Mouse (Mus musculus) cortical plate, adult 2 months (tissue): ENCODE measurements around the gene Ppm1b.

Source experiments
- CTCF ChIP-seq: fragments of 200-500 bp; IDR thresholded peaks from 2 replicates; pipeline ENCODE4 v1.5.1; 2011; ENCODE audit warnings: mild to moderate bottlenecking, control low read depth, low read length; ENCODE audit not compliant: insufficient read depth; ENCODE audit errors: extremely low read depth
- POLR2A ChIP-seq: fragments of 200-500 bp; IDR thresholded peaks from 2 replicates; pipeline ENCODE4 v1.6.1; 2011; ENCODE audit warnings: mild to moderate bottlenecking, low read length, control low read depth; ENCODE audit not compliant: insufficient read depth; ENCODE audit errors: extremely low read depth

DNA sequence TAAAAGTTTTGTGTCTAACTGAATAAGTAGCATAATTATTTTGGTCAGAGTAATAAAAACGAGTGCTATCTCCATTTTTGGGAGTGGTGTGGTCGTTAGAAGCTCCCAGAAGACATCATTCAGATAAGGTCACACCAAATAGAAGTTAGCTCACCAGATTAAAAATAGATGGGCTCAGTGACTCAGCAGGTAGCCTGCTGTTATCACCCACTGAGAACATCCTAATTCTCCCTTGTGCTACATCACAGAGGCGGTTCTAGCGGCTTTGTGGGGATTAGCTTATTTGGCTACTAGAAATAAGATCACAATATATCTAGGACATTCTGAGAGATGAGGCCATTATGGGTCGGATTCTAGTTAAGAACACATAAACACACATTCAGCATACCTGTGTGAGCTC lies 30.3 kb upstream of the Ppm1b start:
- TF ChIP-seq CTCF: no peak
- no peak for TF ChIP-seq POLR2A
